Mouse (Mus musculus) gastrocnemius, postnatal 14 days (tissue): ENCODE data around the gene Htr1f. TPM values are rescaled to one million over a fixed set of nuclear protein-coding genes. Genes with fewer than 3 reads are reported as not detected.

ENCODE experiments used
- DNase-seq: peaks from one replicate; pipeline ENCODE4 v3.0.0; 2021; ENCODE audit warnings: mixed read lengths
- intact Hi-C: fragments of 180-260 bp; cut with DNase I; formaldehyde crosslinking; loops from one replicate; pipeline ENCODE4 v1.15.1; 2025; ENCODE audit warnings: low total_unique reads
- microRNA-seq, 2 experiments: library from miRNA; unstranded; fragments of <30 nt; microRNA quantifications; one replicate each; pipeline ENCODE4 v1.2.0; 2021
- total RNA-seq, 2 experiments: library from RNA; stranded (reverse); gene quantifications; 2 replicates each; pipeline ENCODE4 v1.2.3; 2021

The Htr1f gene
- total RNA-seq, 2 experiments from 2014 or later: not detected

- intact Hi-C loops: no loop called here
- no peak for DNase-seq
Measured at GRCm38 (mm10) chr16:64876631-64877265, 228.9 kb downstream of the Htr1f start.

GRCm38 (mm10) chr16:64875822-64876221 is 229.8 kb downstream of the Htr1f start:
- no peak for DNase-seq
- intact Hi-C loops: no loop called here

DNA sequence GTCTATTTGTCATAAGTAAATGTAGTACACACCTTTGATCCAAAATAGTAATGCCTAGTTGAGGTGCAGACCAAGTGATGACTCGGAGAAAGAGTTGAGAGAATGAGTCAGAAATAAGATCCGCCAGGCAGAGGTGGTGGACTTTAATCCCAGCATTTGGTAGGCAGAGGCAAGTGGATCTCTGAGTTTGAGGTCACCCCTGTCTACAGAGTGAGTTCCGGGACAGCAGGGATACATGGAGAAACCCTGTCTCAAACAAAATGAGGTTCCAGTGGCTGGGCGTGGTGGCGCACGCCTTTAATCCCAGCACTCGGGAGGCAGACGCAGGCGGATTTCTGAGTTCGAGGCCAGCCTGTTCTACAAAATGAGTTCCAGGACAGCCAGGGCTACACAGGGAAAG is 230.3 kb downstream of the Htr1f start:
- no peak for DNase-seq
- intact Hi-C loops: no loop called here

Small RNA genes within 50 kb of the gene (microRNA-seq; reads per million reads assigned to microRNA genes)
- 0 reads per million in 2 experiments for gene Gm23374
